Mouse (Mus musculus) CH12.LX (cell line): ENCODE measurements around the gene Brip1.

Experiments used
- CHD1 ChIP-seq: IDR thresholded peaks from 2 replicates; pipeline ENCODE4 v1.6.1; 2012; ENCODE audit warnings: low read depth, low read length, improper control_type of control experiment, inconsistent platforms
- CHD2 ChIP-seq: IDR thresholded peaks from 2 replicates; pipeline ENCODE4 v1.6.1; 2011; ENCODE audit warnings: low read length, improper control_type of control experiment
- CTCF ChIP-seq, 2 experiments: IDR thresholded peaks in 1 of 2; conservative IDR thresholded peaks in 1 of 2; 2 replicates each; pipeline ENCODE4 v1.5.1; 2011 to 2012; ENCODE audit warnings: low read depth in 2 of 2, low read length in 2 of 2, improper control_type of control experiment in 1 of 2, inconsistent platforms in 1 of 2, mild to moderate bottlenecking in 1 of 2, moderate library complexity in 1 of 2
- ELF1 ChIP-seq: IDR thresholded peaks from 2 replicates; pipeline ENCODE4 v1.6.1; 2014; ENCODE audit warnings: low read depth, mild to moderate bottlenecking, inconsistent platforms, low read length, improper control_type of control experiment
- ETS1 ChIP-seq: conservative IDR thresholded peaks from 2 replicates; pipeline ENCODE4 v1.6.1; 2012; ENCODE audit warnings: low read depth, mild to moderate bottlenecking, inconsistent platforms, low read length, improper control_type of control experiment, moderate library complexity
- GABPA ChIP-seq: IDR thresholded peaks from 2 replicates; pipeline ENCODE4 v1.6.1; 2012; ENCODE audit warnings: low read depth, low read length, improper control_type of control experiment, inconsistent platforms; ENCODE audit not compliant: insufficient replicate concordance
- MAX ChIP-seq: IDR thresholded peaks from 2 replicates; pipeline ENCODE4 v1.6.1; 2011; ENCODE audit warnings: low read length, improper control_type of control experiment
- MEF2A ChIP-seq: IDR thresholded peaks from 2 replicates; pipeline ENCODE4 v1.6.1; 2014; ENCODE audit warnings: low read depth, mild to moderate bottlenecking, inconsistent platforms, low read length, improper control_type of control experiment, borderline replicate concordance
- POLR2A ChIP-seq: IDR thresholded peaks from 2 replicates; pipeline ENCODE4 v1.6.1; 2011; ENCODE audit warnings: low read depth, mild to moderate bottlenecking, improper control_type of control experiment, low read length
- RAD21 ChIP-seq: IDR thresholded peaks from 2 replicates; pipeline ENCODE4 v1.6.1; 2011; ENCODE audit warnings: low read depth, mild to moderate bottlenecking, low read length, improper control_type of control experiment, moderate library complexity
- USF2 ChIP-seq: conservative IDR thresholded peaks from 2 replicates; pipeline ENCODE4 v1.6.1; 2011; ENCODE audit warnings: low read depth, low read length, improper control_type of control experiment
- ZNF384 ChIP-seq: IDR thresholded peaks from 2 replicates; pipeline ENCODE4 v1.6.1; 2012; ENCODE audit warnings: low read depth, low read length, improper control_type of control experiment, inconsistent platforms

DNA sequence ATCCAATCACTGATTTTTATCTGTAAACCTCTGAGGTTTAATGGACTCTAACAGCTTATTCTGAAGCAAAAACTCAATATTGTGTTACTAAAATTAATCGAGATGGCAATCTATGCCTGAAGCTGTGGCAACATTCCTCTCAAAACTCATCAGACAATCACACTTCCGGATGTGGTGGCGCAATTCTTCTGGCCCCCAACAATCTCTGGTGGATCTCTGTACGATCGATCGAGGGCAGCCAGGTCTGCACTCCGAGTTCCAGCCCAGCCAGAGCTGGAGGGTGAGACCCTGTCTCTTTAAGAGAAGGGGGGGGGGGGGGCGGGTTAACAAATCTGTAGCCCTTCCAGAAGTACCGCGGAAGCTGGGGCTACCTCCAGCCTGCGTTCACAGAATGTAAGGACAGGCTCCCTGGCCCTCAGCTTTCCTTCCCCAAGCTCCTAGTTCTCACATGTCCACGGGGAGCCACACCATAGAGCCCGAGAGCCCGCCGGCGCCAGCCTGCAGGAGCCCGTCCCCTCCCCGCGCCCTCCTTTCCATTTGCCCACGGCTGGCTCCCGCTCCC, 452 bp downstream of the Brip1 start:
- TF ChIP-seq ELF1 (peak; percentile 66), POLR2A (no peak), CTCF (conservative IDR thresholded peaks at IDR 0.05 in 1 of 2, IDR thresholded peaks at IDR 0.05 in 1 of 2; ENCODE audit: low read depth in 2 of 2, low read length in 2 of 2) (no peak), RAD21 (no peak), CHD1 (no peak; the same call in 1 of the 2 replicates), ZNF384 (no peak), CHD2 (no peak), GABPA (no peak), ETS1 (no peak), USF2 (no peak), MAX (peak; percentile 54), MEF2A (peak; percentile 43; the same call in 1 of the 2 replicates)
